Mouse (Mus musculus) myocyte (in vitro differentiated cells): ENCODE results near the gene Iqsec1.

Source experiments
- CEBPB ChIP-seq: IDR thresholded peaks from 2 replicates; pipeline ENCODE4 v1.6.1; 2011; ENCODE audit warnings: mild to moderate bottlenecking, moderate library complexity; ENCODE audit not compliant: poor library complexity, insufficient read depth, severe bottlenecking
- E2F4 ChIP-seq: IDR thresholded peaks from one replicate; pipeline ENCODE4 v1.6.1; 2011; ENCODE audit warnings: mild to moderate bottlenecking, control low read depth, moderate library complexity; ENCODE audit not compliant: insufficient read depth
- MAX ChIP-seq: IDR thresholded peaks from one replicate; pipeline ENCODE4 v1.6.1; 2011; ENCODE audit warnings: low read depth, mild to moderate bottlenecking, control low read depth
- POLR2A ChIP-seq: IDR thresholded peaks from one replicate; pipeline ENCODE4 v1.6.1; 2011; ENCODE audit warnings: low read depth, mild to moderate bottlenecking, control low read depth, moderate library complexity; ENCODE audit not compliant: insufficient read length
- POLR2AphosphoS2 ChIP-seq: IDR thresholded peaks from one replicate; pipeline ENCODE4 v1.6.1; 2011; ENCODE audit warnings: low read depth, control low read depth; ENCODE audit not compliant: insufficient read length

- TF ChIP-seq MAX = no peak
- no peak for TF ChIP-seq POLR2A
- no peak for TF ChIP-seq E2F4
- no peak for TF ChIP-seq POLR2AphosphoS2
- no peak for TF ChIP-seq CEBPB
These were observed 375.2 kb downstream of the Iqsec1 start for GRCm38 (mm10) chr6:90613277-90613676.
